Mouse (Mus musculus) liver, embryonic 14.5 days (tissue): ENCODE measurements at regions not wholly inside any gene's neighbourhood (a gene's known extent, or its start where the extent isn't known, plus 50 kb on each side); places are given as distances from the start of the nearest gene placed in this dataset.

ENCODE experiments used
- CTCF ChIP-seq: IDR thresholded peaks from 2 replicates; pipeline ENCODE4 v1.5.1; 2016; ENCODE audit warnings: antibody characterized with exemption, low read depth, control low read depth
- EP300 ChIP-seq: IDR thresholded peaks from 2 replicates; pipeline ENCODE4 v1.6.1; 2016; ENCODE audit warnings: antibody characterized with exemption, low read depth

GRCm38 (mm10) chr4:62806786-62807185, 158.6 kb upstream of the Zfp618 start:
- no peak for TF ChIP-seq CTCF
- no peak for TF ChIP-seq EP300
